Mouse (Mus musculus) MEL (cell line): ENCODE measurements around the gene Cul9. TPM values are rescaled to one million over a fixed set of nuclear protein-coding genes. Genes with fewer than 3 reads are reported as not detected.

Source experiments
- DNase-seq: peaks from one replicate; pipeline ENCODE4 v3.0.0; 2011; ENCODE audit warnings: low read depth, low spot score
- H3K27ac ChIP-seq: 2 replicates; pipeline ENCODE4 v1.5.1; 2012; ENCODE audit warnings: low read depth, mild to moderate bottlenecking, control low read depth, low read length, moderate library complexity; ENCODE audit not compliant: control insufficient read depth
- H3K27me3 ChIP-seq, 2 experiments: fragments of 150-350 bp in 1 of 2; sonication (generic) in 1 of 2; 2 replicates each; pipeline ENCODE4 v1.6.1; 2012; ENCODE audit warnings: low read length in 2 of 2, mild to moderate bottlenecking in 2 of 2, improper control_type of control experiment in 1 of 2, moderate library complexity in 1 of 2; ENCODE audit not compliant: insufficient read depth in 2 of 2, control insufficient read depth in 1 of 2
- H3K36me3 ChIP-seq, 2 experiments: 2 replicates each; pipeline ENCODE4 v1.6.1; 2012 to 2014; ENCODE audit warnings: low read length in 2 of 2, improper control_type of control experiment in 1 of 2, inconsistent platforms in 1 of 2, mild to moderate bottlenecking in 1 of 2; ENCODE audit not compliant: insufficient read depth in 2 of 2, control insufficient read depth in 1 of 2
- H3K4me1 ChIP-seq, 2 experiments: fragments of 150-350 bp in 1 of 2; sonication (generic) in 1 of 2; 2 replicates each; pipeline ENCODE4 v1.6.1; 2012; ENCODE audit warnings: low read length in 2 of 2, improper control_type of control experiment in 1 of 2, mild to moderate bottlenecking in 1 of 2; ENCODE audit not compliant: insufficient read depth in 2 of 2, control insufficient read depth in 1 of 2
- H3K4me3 ChIP-seq, 2 experiments: fragments of 150-350 bp in 1 of 2; sonication (generic) in 1 of 2; 2 replicates each; pipeline ENCODE4 v1.5.1; 2012; ENCODE audit warnings: low read depth in 2 of 2, low read length in 2 of 2, mild to moderate bottlenecking in 2 of 2, moderate library complexity in 2 of 2, control low read depth in 1 of 2, improper control_type of control experiment in 1 of 2; ENCODE audit not compliant: control insufficient read depth in 1 of 2, insufficient read depth in 1 of 2
- H3K79me2 ChIP-seq: 2 replicates; pipeline ENCODE4 v1.6.1; 2012; ENCODE audit warnings: mild to moderate bottlenecking, low read length, moderate library complexity; ENCODE audit not compliant: control insufficient read depth, poor library complexity, insufficient read depth
- H3K9ac ChIP-seq: 2 replicates; pipeline ENCODE4 v1.6.1; 2012; ENCODE audit warnings: low read depth, mild to moderate bottlenecking, control low read depth, low read length, moderate library complexity; ENCODE audit not compliant: control insufficient read depth, poor library complexity, severe bottlenecking
- H3K9me3 ChIP-seq: fragments of 150-350 bp; sonication (generic); replicated peaks from 2 replicates; pipeline ENCODE4 v1.6.1; 2012; ENCODE audit warnings: mild to moderate bottlenecking, low read length, improper control_type of control experiment, moderate library complexity; ENCODE audit not compliant: insufficient read depth
- BHLHE40 ChIP-seq: IDR thresholded peaks from 2 replicates; pipeline ENCODE4 v1.6.1; 2012; ENCODE audit warnings: low read depth, mild to moderate bottlenecking, inconsistent platforms, low read length, improper control_type of control experiment, borderline replicate concordance
- CHD1 ChIP-seq: IDR thresholded peaks from 2 replicates; pipeline ENCODE4 v1.6.1; 2012; ENCODE audit warnings: low read depth, mild to moderate bottlenecking, inconsistent platforms, low read length, improper control_type of control experiment
- CHD2 ChIP-seq: IDR thresholded peaks from 2 replicates; pipeline ENCODE4 v1.6.1; 2011; ENCODE audit warnings: low read length, improper control_type of control experiment
- CTCF ChIP-seq, 3 experiments: IDR thresholded peaks in 2 of 3; conservative IDR thresholded peaks in 1 of 3; 2 replicates each; pipeline ENCODE4 v1.5.1; 2011 to 2012; ENCODE audit warnings: low read length in 3 of 3, low read depth in 2 of 3, mild to moderate bottlenecking in 2 of 3, improper control_type of control experiment in 1 of 3, inconsistent platforms in 1 of 3, mixed read lengths in 1 of 3, moderate library complexity in 1 of 3; ENCODE audit not compliant: control insufficient read depth in 1 of 3, insufficient read depth in 1 of 3, poor library complexity in 1 of 3, severe bottlenecking in 1 of 3
- E2F4 ChIP-seq: IDR thresholded peaks from 2 replicates; pipeline ENCODE4 v1.6.1; 2011; ENCODE audit warnings: low read depth, low read length, improper control_type of control experiment, borderline replicate concordance
- ELF1 ChIP-seq: IDR thresholded peaks from 2 replicates; pipeline ENCODE4 v1.6.1; 2014; ENCODE audit warnings: low read depth, mild to moderate bottlenecking, inconsistent platforms, low read length, improper control_type of control experiment, moderate library complexity
- EP300 ChIP-seq, 2 experiments: IDR thresholded peaks; 2 replicates each; pipeline ENCODE4 v1.6.1; 2011; ENCODE audit warnings: improper control_type of control experiment in 2 of 2, low read length in 2 of 2, low read depth in 1 of 2, mild to moderate bottlenecking in 1 of 2
- ETS1 ChIP-seq: IDR thresholded peaks from 2 replicates; pipeline ENCODE4 v1.6.1; 2012; ENCODE audit warnings: low read depth, mild to moderate bottlenecking, inconsistent platforms, low read length, improper control_type of control experiment, moderate library complexity
- GATA1 ChIP-seq: IDR thresholded peaks from 2 replicates; pipeline ENCODE4 v1.6.1; 2011; ENCODE audit warnings: low read depth, low read length, improper control_type of control experiment
- JUND ChIP-seq: IDR thresholded peaks from 2 replicates; pipeline ENCODE4 v1.6.1; 2011; ENCODE audit warnings: low read depth, mild to moderate bottlenecking, improper control_type of control experiment, low read length
- KAT2A ChIP-seq: conservative IDR thresholded peaks from 2 replicates; pipeline ENCODE4 v1.6.1; 2012; ENCODE audit warnings: low read depth, low read length, improper control_type of control experiment, inconsistent platforms
- MAX ChIP-seq: IDR thresholded peaks from 2 replicates; pipeline ENCODE4 v1.6.1; 2011; ENCODE audit warnings: low read length, improper control_type of control experiment
- MEF2A ChIP-seq: IDR thresholded peaks from 2 replicates; pipeline ENCODE4 v1.6.1; 2014; ENCODE audit warnings: low read depth, mild to moderate bottlenecking, inconsistent platforms, low read length, improper control_type of control experiment; ENCODE audit not compliant: poor library complexity, insufficient replicate concordance, severe bottlenecking; ENCODE audit errors: extremely low read depth
- MXI1 ChIP-seq: IDR thresholded peaks from 2 replicates; pipeline ENCODE4 v1.6.1; 2011; ENCODE audit warnings: mild to moderate bottlenecking, low read depth, low read length, improper control_type of control experiment
- MYC ChIP-seq: IDR thresholded peaks from 2 replicates; pipeline ENCODE4 v1.6.1; 2011; ENCODE audit warnings: low read depth, mild to moderate bottlenecking, low read length, improper control_type of control experiment, moderate library complexity
- NELFE ChIP-seq: IDR thresholded peaks from 2 replicates; pipeline ENCODE4 v1.6.1; 2011; ENCODE audit warnings: low read depth, low read length, improper control_type of control experiment
- NRF1 ChIP-seq: IDR thresholded peaks from 2 replicates; pipeline ENCODE4 v1.6.1; 2014; ENCODE audit warnings: low read depth, mild to moderate bottlenecking, inconsistent platforms, low read length, improper control_type of control experiment, moderate library complexity; ENCODE audit not compliant: poor library complexity, insufficient read depth, severe bottlenecking
- POLR2A ChIP-seq, 2 experiments: IDR thresholded peaks; 2 replicates each; pipeline ENCODE4 v1.6.1; 2011 to 2012; ENCODE audit warnings: low read length in 2 of 2, mild to moderate bottlenecking in 2 of 2, control low read depth in 1 of 2, improper control_type of control experiment in 1 of 2, low read depth in 1 of 2, moderate library complexity in 1 of 2; ENCODE audit not compliant: control insufficient read depth in 1 of 2, insufficient read depth in 1 of 2, poor library complexity in 1 of 2
- POLR2AphosphoS2 ChIP-seq: IDR thresholded peaks from 2 replicates; pipeline ENCODE4 v1.6.1; 2011; ENCODE audit warnings: low read length, improper control_type of control experiment
- POLR2AphosphoS5 ChIP-seq: IDR thresholded peaks from 2 replicates; pipeline ENCODE4 v1.6.1; 2012; ENCODE audit warnings: low read depth, borderline replicate concordance, mild to moderate bottlenecking, inconsistent platforms, low read length, moderate library complexity, mixed read lengths
- RCOR1 ChIP-seq: IDR thresholded peaks from 2 replicates; pipeline ENCODE4 v1.6.1; 2012; ENCODE audit warnings: low read depth, mild to moderate bottlenecking, inconsistent platforms, low read length, improper control_type of control experiment
- SIN3A ChIP-seq: IDR thresholded peaks from 2 replicates; pipeline ENCODE4 v1.6.1; 2012; ENCODE audit warnings: low read length, improper control_type of control experiment, inconsistent platforms
- SMC3 ChIP-seq: IDR thresholded peaks from 2 replicates; pipeline ENCODE4 v1.6.1; 2011; ENCODE audit warnings: low read depth, low read length, improper control_type of control experiment
- TAL1 ChIP-seq: IDR thresholded peaks from 2 replicates; pipeline ENCODE4 v1.6.1; 2012; ENCODE audit warnings: mild to moderate bottlenecking, inconsistent platforms, low read length, moderate library complexity, mixed read lengths
- UBTF ChIP-seq: IDR thresholded peaks from 2 replicates; pipeline ENCODE4 v1.6.1; 2012; ENCODE audit warnings: low read depth, mild to moderate bottlenecking, inconsistent platforms, low read length, improper control_type of control experiment, moderate library complexity, borderline replicate concordance; ENCODE audit not compliant: insufficient read depth
- ZKSCAN1 ChIP-seq: IDR thresholded peaks from 2 replicates; pipeline ENCODE4 v1.6.1; 2012; ENCODE audit warnings: low read depth, mild to moderate bottlenecking, inconsistent platforms, low read length, improper control_type of control experiment, moderate library complexity
- ZMIZ1 ChIP-seq: IDR thresholded peaks from 2 replicates; pipeline ENCODE4 v1.6.1; 2012; ENCODE audit warnings: low read depth, mild to moderate bottlenecking, inconsistent platforms, low read length, improper control_type of control experiment, moderate library complexity
- ZNF384 ChIP-seq: IDR thresholded peaks from 2 replicates; pipeline ENCODE4 v1.6.1; 2012; ENCODE audit warnings: low read depth, mild to moderate bottlenecking, inconsistent platforms, low read length, improper control_type of control experiment
- polyA plus RNA-seq, 2 experiments: library from polyadenylated mRNA; stranded (reverse) in 1 of 2; unstranded in 1 of 2; fragments of >175 nt in 1 of 2; fragments of >200 nt in 1 of 2; gene quantifications; 2 replicates each; pipeline versions ENCODE4 v1.2.1 to v1.2.4; 2012; ENCODE audit warnings: low replicate concordance in 2 of 2, low read depth in 1 of 2; ENCODE audit not compliant: insufficient read length in 2 of 2, insufficient read depth in 1 of 2, missing spikeins in 1 of 2
- total RNA-seq: library from RNA; depleted of rRNA; stranded (reverse); fragments of 300-350 nt; gene quantifications from 2 replicates; pipeline ENCODE4 v1.2.3, GENCODE M21; 2012

The Cul9 gene
- total and polyA plus RNA-seq, 3 experiments = 3.6 to 10.7 TPM; not detected in 1

DNA sequence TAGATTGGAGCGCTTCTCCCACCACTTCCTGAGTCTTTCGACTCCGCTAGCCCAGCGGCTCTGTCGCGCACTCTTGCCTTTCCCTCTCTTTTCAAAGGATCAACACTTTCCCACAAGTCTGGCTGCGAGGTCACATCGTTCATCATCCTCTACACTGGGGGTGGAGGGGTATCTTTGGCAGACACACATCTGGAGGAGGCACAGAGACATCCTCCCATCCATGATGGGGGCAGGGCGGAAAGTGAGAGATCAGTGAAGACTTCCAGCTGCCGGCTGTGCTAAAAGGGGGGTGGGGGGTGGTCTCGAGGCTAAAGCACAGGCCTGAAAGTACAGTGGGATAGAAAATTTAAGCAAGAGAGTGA, 10.4 kb upstream of the Cul9 start:
- DNase-seq = no peak
- Histone ChIP-seq H3K9me3 (no peaks in the 10 kb centered on the region), H3K27me3 (no peaks in the 10 kb centered on the region)
- no peak for TF ChIP-seq ZKSCAN1
- TF ChIP-seq CHD2 = 0 out of 2 replicates have a peak, but pooled peaks have one; percentile 30
- peak; percentile 9; the same call in 1 of the 2 replicates for TF ChIP-seq NELFE
- TF ChIP-seq SIN3A = peak; percentile 25
- TF ChIP-seq, all 39 proteins: peak for 3
- Histone ChIP-seq H3K4me1 (peaks cover 2 to 14% of the 10 kb centered on the region in 2 experiments; a peak in 3 of 4 replicates), H3K36me3 (peaks cover 0 to 9% of the 10 kb centered on the region in 2 experiments; a peak in 2 of 4 replicates), H3K4me3 (peak overlapping the region; percentile 63 to 88), H3K79me2 (peaks cover 26% of the 10 kb centered on the region), H3K9ac (peak overlapping the region; percentile 61), H3K27ac (no peak overlapping the region)

- peak; percentile 98 for DNase-seq
- Histone ChIP-seq H3K4me1 (peaks cover 2 to 14% of the 10 kb centered on the region in 2 experiments; a peak in 3 of 4 replicates), H3K36me3 (peaks cover 0 to 9% of the 10 kb centered on the region in 2 experiments; a peak in 2 of 4 replicates), H3K9me3 (no peaks in the 10 kb centered on the region), H3K27ac (peak within 1 kb of the TSS; percentile 27), H3K4me3 (peak within 1 kb of the TSS; percentile 74 to 88), H3K79me2 (peaks cover 26% of the 10 kb centered on the region), H3K9ac (peak within 1 kb of the TSS; percentile 99), H3K27me3 (no peaks in the 10 kb centered on the region)
- TF ChIP-seq ETS1 (peak; percentile 42; the same call in 1 of the 2 replicates), JUND (no peak), CHD2 (peak; percentile 37; the same call in 1 of the 2 replicates), KAT2A (no peak; the same call in 1 of the 2 replicates), BHLHE40 (no peak), POLR2AphosphoS2 (no peak), CTCF (IDR thresholded peaks at IDR 0.05 in 2 of 3, conservative IDR thresholded peaks at IDR 0.05 in 1 of 3; ENCODE audit: control insufficient read depth in 1 of 3, insufficient read depth in 1 of 3, low read depth in 2 of 3, low read length in 3 of 3, poor library complexity in 1 of 3, severe bottlenecking in 1 of 3) (peak in 2 of 3 experiments; percentile 48 to 59; a peak in 5 of 6 replicates), SMC3 (no peak), E2F4 (no peak), NRF1 (0 out of 2 replicates have a peak, but pooled peaks have one; percentile 17), GATA1 (no peak), SIN3A (peak; percentile 91), POLR2A (IDR thresholded peaks at IDR 0.05; ENCODE audit: control insufficient read depth in 1 of 2, insufficient read depth in 1 of 2, low read depth in 1 of 2, low read length in 2 of 2, poor library complexity in 1 of 2) (peak; percentile 77 to 79), RCOR1 (no peak), EP300 (IDR thresholded peaks at IDR 0.05; ENCODE audit: low read depth in 1 of 2, low read length in 2 of 2) (peak in 1 of 2 experiments; percentile 17; a peak in 1 of 4 replicates), MAX (peak; percentile 84), POLR2AphosphoS5 (no peak), UBTF (no peak), MXI1 (peak; percentile 88), ZMIZ1 (peak; percentile 79; the same call in 1 of the 2 replicates), ZNF384 (no peak), ELF1 (peak; percentile 77), TAL1 (no peak), MEF2A (no peak), CHD1 (no peak), NELFE (peak; percentile 83), MYC (no peak)
Observed at GRCm38 (mm10) chr17:46555673-46556583, 9.7 kb upstream of the Cul9 start, which contains the start of gene Srf. Gene Srf (minus strand): TSS chr17:46556175.
